ENCODE assay signal across 10 mouse cellular contexts in genomic region chr5:141754278-141754677, GRCm38 (mm10).
DNase-seq lines count a peak whose midpoint lies in the region; ATAC-seq and TF ChIP-seq lines count a peak whose summit lies in the region.
"Had no signal": no experiment of that assay in that cellular context is flagged by ENCODE, and none has a peak within 500 bp of the region (broad histone marks: within the 10 kb centered on the region; RNA-seq: fewer than 3 reads in every experiment).

No protein-coding gene starts in this region.

- no peaks in the 10 kb centered on the region for H3K36me3 ChIP-seq in heart, embryonic 10.5 days
- H3K36me3 ChIP-seq in forebrain, embryonic 13.5 days (ENCODE audit: poor library complexity, severe bottlenecking): no peaks in the 10 kb centered on the region
- no peaks in the 10 kb centered on the region for H3K36me3 ChIP-seq in midbrain, embryonic 13.5 days
- no peaks in the 10 kb centered on the region for H3K36me3 ChIP-seq in thymus, adult 2 months (ENCODE audit: control insufficient read depth, insufficient read depth, low read length)
- H3K36me3 ChIP-seq: limb, embryonic 13.5 days had no signal

- no peak for TF ChIP-seq CTCF in thymus, adult 2 months (IDR thresholded peaks at IDR 0.05; ENCODE audit: borderline replicate concordance, control insufficient read depth, extremely low read depth, insufficient read depth, low read length, poor library complexity)

- peak; percentile 4 to 23 for DNase-seq in heart, postnatal 10 days
- no peak for DNase-seq in heart, embryonic 10.5 days (ENCODE audit: low spot score)
- peak; percentile 16 to 52 for DNase-seq in layer of hippocampus, adult 18-20 months (ENCODE audit: low spot score in 2 of 2)
- no peak for DNase-seq in ovary, postnatal 10 days (ENCODE audit: low spot score)
- DNase-seq in thymus, adult 2 months: no peak
- DNase-seq in urinary bladder, postnatal 10 days (ENCODE audit: low spot score): no peak
- DNase-seq: gastrocnemius, postnatal 36 days had no signal

- no peaks in the 10 kb centered on the region for H3K27me3 ChIP-seq in heart, embryonic 10.5 days (ENCODE audit: insufficient read depth, poor library complexity, severe bottlenecking)
- H3K27me3 ChIP-seq in forebrain, embryonic 13.5 days: no peaks in the 10 kb centered on the region; the same call in 1 of the 2 replicates
- H3K27me3 ChIP-seq in midbrain, embryonic 13.5 days: no peaks in the 10 kb centered on the region
- no peaks in the 10 kb centered on the region; the same call in 1 of the 2 replicates for H3K27me3 ChIP-seq in thymus, adult 2 months (ENCODE audit: control insufficient read depth, insufficient read depth, low read length)

- ATAC-seq in forebrain, embryonic 13.5 days: peak; percentile 89
- peak; percentile 75 for ATAC-seq in midbrain, embryonic 13.5 days

- H3K4me1 ChIP-seq in heart, embryonic 10.5 days: peaks cover 22% of the 10 kb centered on the region
- peaks cover 21% of the 10 kb centered on the region for H3K4me1 ChIP-seq in forebrain, embryonic 13.5 days
- peaks cover 15% of the 10 kb centered on the region for H3K4me1 ChIP-seq in midbrain, embryonic 13.5 days (replicated peaks)
- H3K4me1 ChIP-seq in thymus, adult 2 months (replicated peaks; ENCODE audit: control insufficient read depth, insufficient read depth, low read length): no peaks in the 10 kb centered on the region

- H3K9me3 ChIP-seq in heart, embryonic 10.5 days: no peaks in the 10 kb centered on the region
- H3K9me3 ChIP-seq in forebrain, embryonic 13.5 days (replicated peaks): no peaks in the 10 kb centered on the region
- H3K9me3 ChIP-seq in midbrain, embryonic 13.5 days: no peaks in the 10 kb centered on the region
- H3K9me3 ChIP-seq: limb, embryonic 13.5 days had no signal

- H3K4me2 ChIP-seq in forebrain, embryonic 13.5 days: peak overlapping the region; percentile 15
- 0 out of 2 replicates have a peak overlapping the region, but pooled peaks have one; percentile 6 for H3K4me2 ChIP-seq in midbrain, embryonic 13.5 days (replicated peaks)
- H3K4me2 ChIP-seq: limb, embryonic 13.5 days had no signal

- intact Hi-C loops in heart, postnatal 10 days (cut with DNase I): no loop called here

- H3K27ac ChIP-seq in heart, embryonic 10.5 days: no peak overlapping the region
- H3K27ac ChIP-seq in forebrain, embryonic 13.5 days: no peak overlapping the region
- no peak overlapping the region for H3K27ac ChIP-seq in midbrain, embryonic 13.5 days
- H3K27ac ChIP-seq in thymus, adult 2 months (ENCODE audit: control insufficient read depth, insufficient read depth, low read length): no peak overlapping the region
- H3K27ac ChIP-seq: limb, embryonic 13.5 days had no signal

- no peak overlapping the region for H3K4me3 ChIP-seq in heart, embryonic 10.5 days
- H3K4me3 ChIP-seq in forebrain, embryonic 13.5 days: no peak overlapping the region
- H3K4me3 ChIP-seq in midbrain, embryonic 13.5 days (replicated peaks): no peak overlapping the region
- no peak overlapping the region for H3K4me3 ChIP-seq in thymus, adult 2 months (ENCODE audit: control insufficient read depth, insufficient read depth, low read length)
- H3K4me3 ChIP-seq: limb, embryonic 13.5 days had no signal

- no peak for TF ChIP-seq POLR2A in thymus, adult 2 months (IDR thresholded peaks at IDR 0.05; ENCODE audit: control insufficient read depth, extremely low read depth, insufficient read depth, low read length, poor library complexity)

- WGBS in heart, embryonic 10.5 days: 52% methylated on average over 7 of the region's 7 CpGs
- WGBS in forebrain, embryonic 13.5 days: 14% methylated on average over 7 of the region's 7 CpGs
- WGBS in midbrain, embryonic 13.5 days: 23% methylated on average over 7 of the region's 7 CpGs
- 16% methylated on average over 7 of the region's 7 CpGs for WGBS in thymus, adult 2 months

- H3K9ac ChIP-seq in forebrain, embryonic 13.5 days: no peak overlapping the region
- no peak overlapping the region for H3K9ac ChIP-seq in midbrain, embryonic 13.5 days (replicated peaks)
- H3K9ac ChIP-seq: limb, embryonic 13.5 days had no signal

Comparison
In these comparisons a context has a peak if more than half of its experiments do, and no peak if none do; other contexts are left out.
1. DNase-seq: peak in heart, postnatal 10 days (2 of 2) and layer of hippocampus, adult 18-20 months (2 of 2); none in heart, embryonic 10.5 days (single experiment), ovary, postnatal 10 days (single experiment), thymus, adult 2 months (single experiment) and urinary bladder, postnatal 10 days (single experiment).